Mouse (Mus musculus) ES-Bruce4 (cell line): ENCODE results near the gene Dpy19l3. TPM values are rescaled to one million over a fixed set of nuclear protein-coding genes. Genes with fewer than 3 reads are reported as not detected.

Experiments used
- H3K27ac ChIP-seq: 2 replicates; pipeline ENCODE4 v1.5.1; 2012; ENCODE audit warnings: low read length, inconsistent platforms; ENCODE audit not compliant: insufficient read depth
- H3K27me3 ChIP-seq: 2 replicates; pipeline ENCODE4 v1.6.1; 2012; ENCODE audit warnings: mild to moderate bottlenecking, low read length, inconsistent platforms; ENCODE audit not compliant: control insufficient read depth, poor library complexity, insufficient read depth, severe bottlenecking
- H3K36me3 ChIP-seq: 2 replicates; pipeline ENCODE4 v1.6.1; 2012; ENCODE audit warnings: inconsistent platforms, mild to moderate bottlenecking, low read length, moderate library complexity; ENCODE audit not compliant: control insufficient read depth, poor library complexity, insufficient read depth, severe bottlenecking
- H3K4me1 ChIP-seq: one replicate; pipeline ENCODE4 v1.8.1; 2011; ENCODE audit warnings: low read length; ENCODE audit not compliant: control insufficient read depth, insufficient read depth
- H3K4me3 ChIP-seq: 2 replicates; pipeline ENCODE4 v1.5.1; 2011; ENCODE audit warnings: low read depth, mild to moderate bottlenecking, low read length
- H3K9ac ChIP-seq: 2 replicates; pipeline ENCODE4 v1.6.1; 2012; ENCODE audit warnings: low read depth, mild to moderate bottlenecking, inconsistent platforms; ENCODE audit not compliant: poor library complexity, severe bottlenecking
- H3K9me3 ChIP-seq: replicated peaks from 2 replicates; pipeline ENCODE4 v1.6.1; 2012; ENCODE audit warnings: mild to moderate bottlenecking, low read length, inconsistent platforms; ENCODE audit not compliant: control insufficient read depth, poor library complexity, insufficient read depth, severe bottlenecking
- CTCF ChIP-seq: IDR thresholded peaks from one replicate; pipeline ENCODE4 v1.8.1; 2011; ENCODE audit warnings: low read depth, low read length
- EP300 ChIP-seq: IDR thresholded peaks from 2 replicates; pipeline ENCODE4 v1.6.1; 2011; ENCODE audit warnings: low read depth, low read length; ENCODE audit not compliant: insufficient read depth
- POLR2A ChIP-seq: IDR thresholded peaks from one replicate; pipeline ENCODE4 v1.8.1; 2011; ENCODE audit warnings: low read length; ENCODE audit not compliant: insufficient read depth
- polyA plus RNA-seq: library from polyadenylated mRNA; stranded (reverse); fragments of >200 nt; gene quantifications from 2 replicates; pipeline ENCODE4 v1.2.4, GENCODE M21; 2011; ENCODE audit warnings: low read depth; ENCODE audit not compliant: missing spikeins, insufficient read depth, insufficient read length

Gene Dpy19l3
- polyA plus RNA-seq, 1 experiment, result 31.9 TPM

GRCm38 (mm10) chr7:35756510-35757440 lies 2.5 kb upstream of the Dpy19l3 start:
- Histone ChIP-seq H3K36me3 (no peaks in the 10 kb centered on the region), H3K4me3 (no peak overlapping the region)
- TF ChIP-seq EP300 (no peak), CTCF (peak; percentile 73), POLR2A (no peak)

GRCm38 (mm10) chr7:35754886-35755168 lies 573 bp upstream of the Dpy19l3 start:
- TF ChIP-seq CTCF (no peak), POLR2A (no peak), EP300 (no peak)

More at GRCm38 (mm10) chr7:35756510-35757440, 2.5 kb upstream of the Dpy19l3 start:
- no peaks in the 10 kb centered on the region for H3K27me3 ChIP-seq
- no peaks in the 10 kb centered on the region for H3K4me1 ChIP-seq
- no peaks in the 10 kb centered on the region; the same call in 1 of the 2 replicates for H3K9me3 ChIP-seq
- H3K27ac ChIP-seq, result no peak overlapping the region
- no peak overlapping the region for H3K9ac ChIP-seq

GRCm38 (mm10) chr7:35753319-35754032 lies 778 bp downstream of the Dpy19l3 start:
- H3K27ac ChIP-seq, result no peak overlapping the region
- TF ChIP-seq EP300 (no peak), POLR2A (no peak), CTCF (no peak)
- H3K9ac ChIP-seq, result peak overlapping the region; percentile 62
- H3K36me3 ChIP-seq, result no peaks in the 10 kb centered on the region; the same call in 1 of the 2 replicates
- H3K4me1 ChIP-seq, result no peaks in the 10 kb centered on the region
- no peaks in the 10 kb centered on the region for H3K9me3 ChIP-seq
- H3K4me3 ChIP-seq, result peak overlapping the region; percentile 84
- no peaks in the 10 kb centered on the region for H3K27me3 ChIP-seq

More at GRCm38 (mm10) chr7:35754886-35755168, 573 bp upstream of the Dpy19l3 start:
- H3K27me3 ChIP-seq, result no peaks in the 10 kb centered on the region
- no peaks in the 10 kb centered on the region for H3K36me3 ChIP-seq
- no peaks in the 10 kb centered on the region for H3K9me3 ChIP-seq
- H3K4me1 ChIP-seq, result no peaks in the 10 kb centered on the region
- peak overlapping the region; percentile 69 for H3K4me3 ChIP-seq
- no peak overlapping the region for H3K27ac ChIP-seq
- H3K9ac ChIP-seq, result peak overlapping the region; percentile 62; the same call in 1 of the 2 replicates

- no peak overlapping the region for H3K27ac ChIP-seq
- no peaks in the 10 kb centered on the region for H3K27me3 ChIP-seq
- TF ChIP-seq EP300 (no peak), CTCF (no peak), POLR2A (no peak)
- no peaks in the 10 kb centered on the region; the same call in 1 of the 2 replicates for H3K36me3 ChIP-seq
- H3K9ac ChIP-seq, result no peak overlapping the region
- H3K4me1 ChIP-seq, result no peaks in the 10 kb centered on the region
- H3K9me3 ChIP-seq, result no peaks in the 10 kb centered on the region
- no peak overlapping the region for H3K4me3 ChIP-seq
Observed at GRCm38 (mm10) chr7:35750873-35751272, 3.4 kb downstream of the Dpy19l3 start.

- TF ChIP-seq POLR2A, result no peak
- TF ChIP-seq CTCF, result no peak
- Histone ChIP-seq H3K4me1 (no peaks in the 10 kb centered on the region), H3K36me3 (no peaks in the 10 kb centered on the region; the same call in 1 of the 2 replicates)
Observed at GRCm38 (mm10) chr7:35747397-35747964, 6.8 kb downstream of the Dpy19l3 start.

More at GRCm38 (mm10) chr7:35747397-35747964, 6.8 kb downstream of the Dpy19l3 start:
- no peak overlapping the region for H3K27ac ChIP-seq
- H3K9ac ChIP-seq, result no peak overlapping the region
- H3K9me3 ChIP-seq, result no peaks in the 10 kb centered on the region
- no peaks in the 10 kb centered on the region for H3K27me3 ChIP-seq
- no peak overlapping the region for H3K4me3 ChIP-seq
